Mouse (Mus musculus) lung, postnatal 0 days (tissue): ENCODE results near the gene Pld5. TPM values are rescaled to one million over a fixed set of nuclear protein-coding genes. Genes with fewer than 3 reads are reported as not detected.
A peak's percentile ranks its signal among the peaks of the same experiment; 100 is the strongest.

Experiments
- ATAC-seq: fragments of 200-750 bp; cut with Nextera tagmentation; 2 replicates; pipeline ENCODE4 v1.8.0; 2017; ENCODE audit warnings: moderate library complexity
- DNase-seq: peaks from one replicate; pipeline ENCODE4 v3.0.0-alpha.2; 2016; ENCODE audit warnings: low spot score
- H3K27ac ChIP-seq: fragments of 300-500 bp; sonication (generic); 2 replicates; pipeline ENCODE4 v1.5.1; 2014; ENCODE audit warnings: antibody characterized with exemption, mild to moderate bottlenecking, low read length, mixed read lengths
- H3K27me3 ChIP-seq: fragments of 300-500 bp; sonication (generic); replicated peaks from 2 replicates; pipeline ENCODE4 v1.6.1; 2014; ENCODE audit warnings: low read length, mixed read lengths; ENCODE audit not compliant: insufficient read depth
- H3K36me3 ChIP-seq: fragments of 300-500 bp; sonication (generic); 2 replicates; pipeline ENCODE4 v1.6.1; 2014; ENCODE audit warnings: low read length, mixed read lengths; ENCODE audit not compliant: insufficient read depth
- H3K4me1 ChIP-seq: fragments of 300-500 bp; sonication (generic); 2 replicates; pipeline ENCODE4 v1.6.1; 2014; ENCODE audit warnings: antibody characterized with exemption, low read depth, low read length, mixed read lengths; ENCODE audit not compliant: insufficient read depth
- H3K4me2 ChIP-seq: fragments of 300-500 bp; sonication (generic); replicated peaks from 2 replicates; pipeline ENCODE4 v1.6.1; 2014; ENCODE audit warnings: low read depth, mild to moderate bottlenecking, low read length, moderate library complexity, mixed read lengths
- H3K4me3 ChIP-seq: fragments of 300-500 bp; sonication (generic); 2 replicates; pipeline ENCODE4 v1.5.1; 2014; ENCODE audit warnings: low read depth, low read length
- H3K9ac ChIP-seq: fragments of 300-500 bp; sonication (generic); replicated peaks from 2 replicates; pipeline ENCODE4 v1.6.1; 2014; ENCODE audit warnings: low read depth, mild to moderate bottlenecking
- H3K9me3 ChIP-seq: fragments of 300-500 bp; sonication (generic); 2 replicates; pipeline ENCODE4 v1.6.1; 2016; ENCODE audit warnings: low read length, mixed read lengths
- CTCF ChIP-seq: IDR thresholded peaks from 2 replicates; pipeline ENCODE4 v1.5.1; 2016; ENCODE audit warnings: antibody characterized with exemption, mild to moderate bottlenecking
- EP300 ChIP-seq: IDR thresholded peaks from 2 replicates; pipeline ENCODE4 v1.6.1; 2016; ENCODE audit warnings: antibody characterized with exemption, mild to moderate bottlenecking, control low read depth
- WGBS: fragments of 180-500 bp; shearing (Covaris S2); extraction: QIAGEN DNeasy Blood & Tissue Kit; methylation state at CpG from one replicate; pipeline ENCODE4 v1.1.7; 2014; 5-methylcytosine and 5-hydroxymethylcytosine counted together
- polyA plus RNA-seq: library from polyadenylated mRNA; unstranded; fragments of >200 nt; fragmentation: Nextera tagmentation; extraction: Ambion mirVana; gene quantifications from 2 replicates; pipeline ENCODE4 v1.2.1, GENCODE M21; 2015

Pld5 gene
- polyA plus RNA-seq, 1 experiment from 2014 or later = 0.26 TPM

- ATAC-seq = no peak
- no peak overlapping the region for H3K4me2 ChIP-seq
These were observed 313.3 kb downstream of the Pld5 start for GRCm38 (mm10) chr1:175961786-175962185.

DNA sequence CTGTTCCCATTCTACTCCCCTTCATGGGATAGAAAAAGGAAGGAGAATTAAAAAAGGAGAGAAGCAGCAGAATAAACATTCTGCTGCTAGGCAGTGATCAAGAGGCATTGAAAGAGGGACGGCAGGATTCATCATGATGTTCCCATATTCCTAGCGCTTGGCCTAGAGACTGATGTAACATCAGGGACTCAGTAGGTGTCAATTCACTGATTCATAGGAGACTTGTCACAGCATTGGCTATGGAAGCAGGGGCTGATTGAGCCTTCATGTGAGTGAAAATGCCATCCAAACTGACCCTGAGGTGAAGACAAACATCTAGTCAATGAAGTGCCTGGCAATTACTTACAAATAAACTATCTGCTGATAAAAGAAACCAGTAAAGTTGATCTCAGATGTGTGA is 324.3 kb downstream of the Pld5 start:
- no peak overlapping the region for H3K27ac ChIP-seq
- ATAC-seq = no peak
- H3K4me2 ChIP-seq = no peak overlapping the region
- no peak overlapping the region for H3K9ac ChIP-seq
- TF ChIP-seq CTCF (no peak), EP300 (no peak)
- 64% methylated on average over 2 of the region's 2 CpGs for WGBS
- H3K9me3 ChIP-seq = no peaks in the 10 kb centered on the region
- no peaks in the 10 kb centered on the region for H3K4me1 ChIP-seq
- no peak for DNase-seq
- H3K36me3 ChIP-seq = no peaks in the 10 kb centered on the region
- H3K4me3 ChIP-seq = no peak overlapping the region
- H3K27me3 ChIP-seq = no peaks in the 10 kb centered on the region

More at GRCm38 (mm10) chr1:175961786-175962185, 313.3 kb downstream of the Pld5 start:
- Histone ChIP-seq H3K27me3 (no peaks in the 10 kb centered on the region), H3K4me3 (no peak overlapping the region), H3K27ac (no peak overlapping the region), H3K4me1 (no peaks in the 10 kb centered on the region), H3K9ac (no peak overlapping the region), H3K9me3 (no peaks in the 10 kb centered on the region), H3K36me3 (no peaks in the 10 kb centered on the region)
- TF ChIP-seq EP300 = no peak
- no peak for TF ChIP-seq CTCF
- 80% methylated on average over 2 of the region's 2 CpGs for WGBS
- DNase-seq = no peak

- H3K36me3 ChIP-seq = no peaks in the 10 kb centered on the region
- 87% methylated on average over 3 of the region's 3 CpGs for WGBS
- ATAC-seq = no peak
- H3K4me3 ChIP-seq = no peak overlapping the region
- H3K4me2 ChIP-seq = no peak overlapping the region
- no peaks in the 10 kb centered on the region for H3K27me3 ChIP-seq
- no peak overlapping the region for H3K9ac ChIP-seq
- no peak overlapping the region for H3K27ac ChIP-seq
- no peaks in the 10 kb centered on the region for H3K4me1 ChIP-seq
- TF ChIP-seq CTCF (no peak), EP300 (no peak)
- no peaks in the 10 kb centered on the region for H3K9me3 ChIP-seq
- no peak for DNase-seq
These were observed 324.7 kb downstream of the Pld5 start for GRCm38 (mm10) chr1:175950421-175950820.

GRCm38 (mm10) chr1:175946718-175947315 is 328.3 kb downstream of the Pld5 start:
- Histone ChIP-seq H3K4me1 (no peaks in the 10 kb centered on the region), H3K4me3 (no peak overlapping the region), H3K36me3 (no peaks in the 10 kb centered on the region), H3K9me3 (no peaks in the 10 kb centered on the region), H3K27me3 (no peaks in the 10 kb centered on the region), H3K9ac (no peak overlapping the region), H3K4me2 (no peak overlapping the region), H3K27ac (no peak overlapping the region)
- ATAC-seq (no peak), DNase-seq (no peak)
- TF ChIP-seq CTCF = no peak
- no peak for TF ChIP-seq EP300
- WGBS = 66% methylated on average over 4 of the region's 4 CpGs

DNA sequence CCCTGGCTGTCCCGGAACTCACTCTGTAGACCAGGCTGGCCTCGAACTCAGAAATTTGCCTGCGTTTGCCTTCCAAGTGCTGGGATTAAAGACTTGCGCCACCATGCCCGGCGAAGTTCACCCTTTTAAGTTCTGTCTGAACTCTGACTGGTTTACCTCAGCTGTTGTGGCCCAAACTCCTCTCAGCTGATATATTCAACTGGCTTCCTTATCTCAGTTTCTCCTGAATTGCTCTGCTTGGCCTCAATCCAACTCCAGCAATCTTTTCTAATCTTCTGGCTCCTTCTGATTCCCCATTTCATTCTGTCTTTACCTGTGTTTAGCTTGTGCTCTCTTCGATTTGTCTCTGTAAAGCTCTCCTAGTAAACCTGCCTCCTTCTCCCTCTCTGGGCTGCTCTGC is 331.9 kb downstream of the Pld5 start:
- DNase-seq (no peak), ATAC-seq (no peak)
- Histone ChIP-seq H3K4me1 (no peaks in the 10 kb centered on the region), H3K27ac (no peak overlapping the region), H3K36me3 (no peaks in the 10 kb centered on the region), H3K4me3 (no peak overlapping the region), H3K27me3 (no peaks in the 10 kb centered on the region), H3K4me2 (no peak overlapping the region), H3K9ac (no peak overlapping the region), H3K9me3 (no peaks in the 10 kb centered on the region)
- TF ChIP-seq CTCF (no peak), EP300 (no peak)
- WGBS = 86% methylated on average over 7 of the region's 7 CpGs

DNA sequence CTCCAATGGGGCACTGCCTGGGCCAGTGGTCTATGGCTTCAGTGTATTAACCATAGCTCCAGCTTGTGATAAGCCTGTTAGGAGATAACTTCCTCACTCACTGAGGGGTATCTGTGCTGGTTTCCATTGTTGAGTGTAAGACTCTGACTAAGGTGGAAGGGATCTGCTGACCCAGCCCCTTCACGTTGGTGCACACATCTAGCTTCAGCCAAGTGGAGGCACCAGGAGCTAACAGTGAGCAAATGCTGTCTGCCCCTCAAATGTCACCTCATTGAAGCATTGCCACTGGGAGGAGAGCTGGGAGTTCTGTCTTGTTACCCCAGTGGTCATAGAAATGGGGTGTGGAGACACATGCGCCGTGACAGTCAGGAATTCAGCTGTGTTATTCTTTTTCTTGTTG is 336.4 kb downstream of the Pld5 start:
- Histone ChIP-seq H3K4me3 (no peak overlapping the region), H3K4me2 (no peak overlapping the region), H3K27ac (no peak overlapping the region), H3K9me3 (no peaks in the 10 kb centered on the region), H3K27me3 (no peaks in the 10 kb centered on the region), H3K4me1 (no peaks in the 10 kb centered on the region), H3K9ac (no peak overlapping the region), H3K36me3 (no peaks in the 10 kb centered on the region)
- TF ChIP-seq CTCF (no peak), EP300 (no peak)
- ATAC-seq (no peak), DNase-seq (no peak)
- WGBS = 70% methylated on average over 3 of the region's 3 CpGs

DNA sequence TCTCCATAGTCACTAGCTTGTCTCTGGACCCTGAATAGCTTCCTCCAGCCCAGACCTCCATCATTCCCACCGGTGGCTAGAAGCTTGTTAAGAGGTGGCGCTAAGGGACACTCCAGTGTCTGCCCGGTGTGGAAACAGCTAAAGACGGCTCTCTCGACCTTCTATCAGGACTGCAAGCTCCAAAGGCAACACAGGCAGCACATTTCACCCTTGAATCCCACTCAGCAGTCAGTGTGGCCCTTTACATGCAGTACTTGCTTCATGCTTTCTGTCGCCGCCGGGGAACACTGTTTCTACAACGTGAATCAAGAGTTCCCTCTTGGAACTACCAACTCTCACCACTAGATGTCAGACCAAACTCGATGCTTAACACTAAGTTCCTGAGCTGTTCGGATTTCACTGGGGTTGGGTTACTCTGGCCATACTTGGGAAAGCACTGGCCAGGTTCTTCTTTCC is 338.8 kb downstream of the Pld5 start:
- DNase-seq (peak; percentile 82), ATAC-seq (peak; percentile 64)
- Histone ChIP-seq H3K9me3 (no peaks in the 10 kb centered on the region), H3K27me3 (no peaks in the 10 kb centered on the region), H3K4me3 (no peak overlapping the region), H3K27ac (no peak overlapping the region), H3K9ac (no peak overlapping the region), H3K4me1 (no peaks in the 10 kb centered on the region), H3K36me3 (no peaks in the 10 kb centered on the region), H3K4me2 (peak overlapping the region; percentile 36; the same call in 1 of the 2 replicates)
- WGBS = 9% methylated on average over 11 of the region's 11 CpGs
- TF ChIP-seq CTCF (peak; percentile 92), EP300 (no peak)
